Mouse (Mus musculus) heart, adult 8-10 months (tissue): ENCODE measurements around the gene Radil. TPM values are rescaled to one million over a fixed set of nuclear protein-coding genes. Genes with fewer than 3 reads are reported as not detected.
A peak's percentile ranks its signal among the peaks of the same experiment; 100 is the strongest.

Experiments used
- DNase-seq: peaks from one replicate; pipeline ENCODE4 v3.0.0; 2022; ENCODE audit warnings: low spot score
- total RNA-seq, 4 experiments: library from RNA; stranded (reverse); gene quantifications; 2 replicates each; pipeline ENCODE4 v1.2.4; 2022

Radil gene
- total RNA-seq, 4 experiments from 2014 or later, result 1.2 to 2.3 (median 1.8) TPM

DNA sequence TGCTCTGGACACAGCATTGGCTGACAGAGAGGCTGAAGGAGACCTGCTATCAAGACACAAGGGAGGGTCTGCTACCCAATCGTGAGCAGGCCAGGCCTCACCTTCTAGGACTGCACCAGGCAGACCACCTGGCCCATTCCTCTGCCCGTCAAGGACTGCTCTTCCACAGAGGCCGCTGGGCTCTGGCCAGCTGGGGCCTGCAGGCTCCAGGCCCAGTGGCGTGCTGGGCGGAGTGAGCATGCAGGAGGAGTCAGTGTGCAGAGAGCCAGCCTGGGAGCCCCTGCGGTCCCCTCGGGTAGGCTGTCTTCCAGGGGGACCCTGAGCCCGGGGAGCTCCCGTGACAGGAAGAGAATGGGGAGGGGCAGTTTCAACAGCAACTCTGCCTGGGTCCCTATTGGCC is 64.2 kb downstream of the Radil start:
- DNase-seq, result no peak

- no peak for DNase-seq
Measured at GRCm38 (mm10) chr5:142483581-142483980, 67.3 kb downstream of the Radil start.

DNA sequence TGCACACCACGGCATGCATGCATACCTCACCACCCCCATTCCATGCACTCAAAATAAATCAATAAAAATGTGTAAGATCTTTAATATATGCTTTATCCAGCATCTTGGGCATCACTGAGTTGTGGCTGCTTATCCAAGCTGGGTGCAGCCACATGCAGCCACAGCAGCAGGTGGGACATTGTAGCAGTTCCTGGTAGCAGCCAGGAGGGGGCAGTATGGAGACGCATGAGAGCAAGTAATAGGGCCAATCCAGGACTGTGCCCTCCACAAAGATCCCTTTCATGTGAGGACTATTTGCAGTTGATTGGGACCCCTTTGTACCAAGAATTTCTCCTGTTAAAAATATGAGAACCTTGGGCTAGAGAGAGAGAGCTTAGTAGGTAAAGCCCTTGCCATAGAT is 68.4 kb downstream of the Radil start:
- no peak for DNase-seq

DNA sequence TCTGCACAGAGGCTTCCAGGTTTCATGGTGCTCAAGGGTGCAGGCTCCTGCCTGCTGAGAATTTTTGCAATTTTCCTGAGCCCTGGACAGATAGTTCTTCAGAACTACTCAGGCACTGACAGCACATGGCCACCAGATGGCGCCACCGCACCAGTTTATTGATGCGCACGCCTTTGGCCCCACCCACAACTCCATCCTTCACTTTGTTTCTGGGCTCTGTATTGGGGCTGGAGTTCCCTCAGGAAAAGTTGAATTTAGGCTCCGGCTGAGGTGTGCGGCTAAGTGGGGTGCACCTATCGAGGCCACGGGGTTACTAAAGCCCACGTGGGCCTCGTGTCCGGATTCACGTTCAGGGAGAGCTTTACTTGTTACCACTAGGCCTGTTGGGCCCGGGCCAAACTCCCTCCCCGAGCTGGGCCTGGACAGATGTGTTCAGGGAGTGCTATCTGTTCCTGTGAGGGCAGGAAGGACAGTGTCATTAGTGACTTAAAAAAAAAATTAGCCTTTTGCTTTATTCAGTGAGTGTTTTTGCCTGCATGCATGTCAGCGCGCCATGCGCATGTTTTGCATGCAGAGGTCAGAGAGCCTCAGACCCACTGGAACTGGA is 72.0 kb downstream of the Radil start:
- DNase-seq, result peak; percentile 73

- DNase-seq, result no peak
Measured at GRCm38 (mm10) chr5:142477866-142478615, 72.9 kb downstream of the Radil start.

GRCm38 (mm10) chr5:142477346-142477745 is 73.6 kb downstream of the Radil start:
- no peak for DNase-seq

GRCm38 (mm10) chr5:142475669-142476068 is 75.2 kb downstream of the Radil start:
- DNase-seq, result no peak

DNA sequence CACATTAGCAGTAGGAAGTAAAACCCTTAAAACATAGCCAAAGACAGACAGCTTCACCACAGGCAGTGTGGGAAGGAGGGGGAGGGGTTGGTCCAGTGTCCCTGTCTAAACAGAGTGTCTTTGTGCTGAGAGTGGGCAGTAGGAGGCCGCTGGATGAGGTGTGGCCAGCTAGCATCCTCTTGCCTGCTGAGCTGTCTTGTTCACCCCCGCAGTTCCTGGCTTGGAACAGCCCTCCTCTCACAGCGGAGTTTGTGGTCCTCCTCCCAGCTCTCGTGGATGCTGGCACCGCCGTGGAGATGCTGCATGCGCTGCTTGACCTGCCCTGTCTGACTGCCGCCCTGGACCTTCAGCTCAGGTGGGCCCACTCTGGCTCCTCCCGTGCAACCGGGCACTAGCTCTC is 77.2 kb downstream of the Radil start:
- no peak for DNase-seq

DNA sequence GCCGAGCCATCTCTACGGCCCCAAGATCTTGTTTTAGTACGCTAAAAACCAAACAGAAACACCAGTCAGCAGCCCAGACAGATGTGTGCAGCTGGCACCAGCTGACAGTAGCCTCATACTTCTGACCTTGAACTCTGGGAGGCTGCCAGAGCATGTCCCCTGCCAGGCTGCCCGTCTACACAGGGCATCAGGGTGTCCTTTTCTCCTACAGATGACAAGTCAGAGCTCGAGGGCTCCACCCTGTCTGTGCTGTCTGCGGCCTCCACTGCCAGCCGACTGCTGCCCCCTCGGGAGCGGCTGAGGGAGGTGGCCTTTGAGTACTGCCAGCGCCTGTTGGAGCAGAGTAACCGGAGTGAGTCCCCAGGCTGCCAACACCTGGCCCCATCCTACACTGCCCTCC is 81.1 kb downstream of the Radil start:
- no peak for DNase-seq

- DNase-seq, result no peak
Measured at GRCm38 (mm10) chr5:142468375-142468774, 82.5 kb downstream of the Radil start.

GRCm38 (mm10) chr5:142463461-142464454 is 87.1 kb downstream of the Radil start, which contains the start of gene Ap5z1:
Gene Ap5z1 (plus strand): TSS chr5:142463944.
- peak; percentile 93 for DNase-seq

- DNase-seq, result no peak
Measured at GRCm38 (mm10) chr5:142463011-142463410, 87.9 kb downstream of the Radil start.

DNA sequence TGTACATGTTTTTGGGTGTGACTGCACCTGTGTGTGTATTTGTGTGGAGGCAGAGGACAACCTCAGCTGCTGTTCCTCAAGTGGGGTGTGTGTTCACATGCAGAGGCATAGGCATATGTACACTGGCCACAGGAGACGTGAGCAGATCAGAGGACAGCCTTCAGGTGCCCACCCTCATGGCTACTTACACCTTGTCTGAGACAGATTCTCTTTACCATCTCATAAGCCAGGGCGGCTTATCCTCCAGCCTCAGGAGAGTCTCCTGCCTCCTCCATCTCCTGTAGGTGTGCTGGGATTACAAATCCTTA is 88.3 kb downstream of the Radil start:
- DNase-seq, result no peak

- DNase-seq, result no peak
Measured at GRCm38 (mm10) chr5:142461942-142462640, 88.8 kb downstream of the Radil start.

DNA sequence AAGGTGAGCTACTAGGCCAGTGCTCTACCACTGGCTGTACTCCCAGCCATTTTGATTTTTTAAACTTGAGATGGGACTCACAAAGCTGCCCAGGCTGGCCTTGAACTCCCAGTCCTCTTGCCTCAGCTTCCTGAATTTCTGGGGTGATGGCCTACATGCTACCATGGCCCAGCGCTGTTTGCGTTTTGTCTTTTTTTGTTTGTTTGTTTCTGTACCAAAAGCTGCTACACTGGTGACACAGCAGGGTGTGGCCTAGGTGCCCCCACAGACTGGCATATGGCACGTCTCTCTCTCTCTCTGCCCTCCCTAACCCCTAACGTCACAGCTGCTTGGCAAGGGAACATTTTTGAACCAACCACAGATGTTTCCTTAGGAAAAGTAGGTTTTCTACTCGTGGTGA is 91.1 kb downstream of the Radil start:
- DNase-seq, result no peak

GRCm38 (mm10) chr5:142458791-142459557 is 91.9 kb downstream of the Radil start:
- no peak for DNase-seq

DNA sequence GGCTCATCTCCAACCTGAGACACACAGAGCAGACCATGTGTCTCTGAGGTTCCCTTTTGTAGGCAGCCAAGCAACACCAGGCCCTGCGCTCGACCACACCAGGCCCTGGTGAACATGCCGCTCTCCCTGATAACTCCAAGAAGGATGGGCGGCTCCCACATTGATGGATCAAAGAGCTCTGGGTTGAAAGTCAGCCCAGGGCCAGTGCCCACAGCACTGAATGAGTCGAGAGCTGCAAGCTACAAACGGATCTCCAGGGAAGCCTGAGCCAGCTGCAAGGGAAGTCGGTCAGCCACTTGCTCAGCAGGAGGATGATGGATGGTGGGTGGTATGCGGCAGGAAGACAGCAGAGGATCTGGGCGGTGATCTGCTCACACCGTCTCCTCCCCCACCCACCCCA is 93.6 kb downstream of the Radil start:
- DNase-seq, result no peak

GRCm38 (mm10) chr5:142456318-142456717 is 94.6 kb downstream of the Radil start:
- DNase-seq, result no peak

GRCm38 (mm10) chr5:142453742-142454141 is 97.2 kb downstream of the Radil start:
- DNase-seq, result no peak

GRCm38 (mm10) chr5:142451759-142452158 is 99.1 kb downstream of the Radil start:
- no peak for DNase-seq

DNA sequence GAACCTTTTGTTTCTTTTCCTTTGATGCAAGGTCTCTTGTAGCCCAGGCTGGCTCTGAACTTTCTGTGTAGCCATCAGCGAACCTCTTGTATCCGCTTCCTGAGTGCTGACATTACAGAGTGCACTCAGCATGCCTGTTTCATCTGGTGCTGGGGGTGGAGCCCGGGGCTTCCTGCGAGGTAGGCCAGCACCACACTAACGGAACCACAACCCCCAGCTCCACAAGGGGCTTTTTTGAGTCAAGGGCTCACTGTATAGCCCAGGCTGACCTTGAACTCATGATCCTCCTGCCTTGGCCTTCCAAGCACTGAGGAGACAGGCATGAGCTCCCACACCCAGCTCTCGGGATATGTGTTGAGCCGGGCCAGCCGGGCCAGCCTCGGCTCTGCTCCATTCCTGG is 100.1 kb downstream of the Radil start:
- DNase-seq, result no peak
